Mouse (Mus musculus): ENCODE results near the gene Kif1bp. TPM values are rescaled to one million over a fixed set of nuclear protein-coding genes. Genes with fewer than 3 reads are reported as not detected.
A peak's percentile ranks its signal among the peaks of the same experiment; 100 is the strongest.

Kif1bp gene
- 38.7 and 41.6 TPM in 2 replicates for polyA plus RNA-seq (2014; fragmentation: Nextera tagmentation; extraction: Ambion mirVana)

GRCm38 (mm10) chr10:62578338-62579100, at the start of gene Kif1bp:
Gene Kif1bp (minus strand): TSS chr10:62578457.
- peak; percentile 99 for ATAC-seq (ENCODE audit: insufficient number of reproducible peaks, insufficient read depth, low FRiP score, low read depth)
- no peaks in the 10 kb centered on the region for H3K27me3 ChIP-seq (ENCODE audit: control insufficient read depth, insufficient read depth, low read length)
- H3K9ac ChIP-seq (replicated peaks; ENCODE audit: low read depth, low read length): peak within 1 kb of the TSS; percentile 77
- H3K27ac ChIP-seq (ENCODE audit: low read length): peak within 1 kb of the TSS; percentile 56; the same call in 1 of the 2 replicates
- no peaks in the 10 kb centered on the region for H3K4me1 ChIP-seq (ENCODE audit: control insufficient read depth, insufficient read depth, low read length)
- peak within 1 kb of the TSS; percentile 87 for H3K4me3 ChIP-seq (ENCODE audit: low read depth, low read length)
- H3K36me3 ChIP-seq (ENCODE audit: control insufficient read depth, insufficient read depth, low read length): peaks cover 37% of the 10 kb centered on the region
- H3K9me3 ChIP-seq (ENCODE audit: control insufficient read depth, low read depth, low read length): no peaks in the 10 kb centered on the region
- 5% methylated on average over 33 of the region's 33 CpGs for WGBS
- H3K4me2 ChIP-seq (replicated peaks; ENCODE audit: low read depth, low read length): peak within 1 kb of the TSS; percentile 71

GRCm38 (mm10) chr10:62604161-62604560, 25.9 kb upstream of the Kif1bp start:
- Histone ChIP-seq H3K4me2 (replicated peaks; ENCODE audit: low read depth, low read length) (no peak overlapping the region), H3K27ac (ENCODE audit: low read length) (no peak overlapping the region), H3K27me3 (ENCODE audit: control insufficient read depth, insufficient read depth, low read length) (no peaks in the 10 kb centered on the region), H3K4me1 (ENCODE audit: control insufficient read depth, insufficient read depth, low read length) (0 out of 2 replicates have a peak, but pooled peaks cover 5% of the 10 kb centered on the region), H3K9ac (replicated peaks; ENCODE audit: low read depth, low read length) (no peak overlapping the region), H3K9me3 (ENCODE audit: control insufficient read depth, low read depth, low read length) (no peaks in the 10 kb centered on the region), H3K4me3 (ENCODE audit: low read depth, low read length) (no peak overlapping the region), H3K36me3 (ENCODE audit: control insufficient read depth, insufficient read depth, low read length) (no peaks in the 10 kb centered on the region)
- 88% methylated on average over 3 of the region's 3 CpGs for WGBS
- no peak for ATAC-seq (ENCODE audit: insufficient number of reproducible peaks, insufficient read depth, low FRiP score, low read depth)

- 0 out of 2 replicates have a peak, but pooled peaks cover 5% of the 10 kb centered on the region for H3K4me1 ChIP-seq (ENCODE audit: control insufficient read depth, insufficient read depth, low read length)
- H3K4me3 ChIP-seq (ENCODE audit: low read depth, low read length): no peak overlapping the region
- H3K27ac ChIP-seq (ENCODE audit: low read length): no peak overlapping the region
- H3K36me3 ChIP-seq (ENCODE audit: control insufficient read depth, insufficient read depth, low read length): peaks cover 2% of the 10 kb centered on the region; the same call in 1 of the 2 replicates
- no peaks in the 10 kb centered on the region for H3K27me3 ChIP-seq (ENCODE audit: control insufficient read depth, insufficient read depth, low read length)
- WGBS: 80% methylated on average over 12 of the region's 12 CpGs
- no peak overlapping the region; the same call in 1 of the 2 replicates for H3K4me2 ChIP-seq (replicated peaks; ENCODE audit: low read depth, low read length)
- no peaks in the 10 kb centered on the region for H3K9me3 ChIP-seq (ENCODE audit: control insufficient read depth, low read depth, low read length)
- 0 out of 2 replicates have a peak overlapping the region, but pooled peaks have one; percentile 30 for H3K9ac ChIP-seq (replicated peaks; ENCODE audit: low read depth, low read length)
- ATAC-seq (ENCODE audit: insufficient number of reproducible peaks, insufficient read depth, low FRiP score, low read depth): no peak
These were observed 25.2 kb upstream of the Kif1bp start for GRCm38 (mm10) chr10:62603233-62604030.

- no peaks in the 10 kb centered on the region for H3K27me3 ChIP-seq (ENCODE audit: control insufficient read depth, insufficient read depth, low read length)
- no peaks in the 10 kb centered on the region for H3K9me3 ChIP-seq (ENCODE audit: control insufficient read depth, low read depth, low read length)
- H3K36me3 ChIP-seq (ENCODE audit: control insufficient read depth, insufficient read depth, low read length): peaks cover 12% of the 10 kb centered on the region; the same call in 1 of the 2 replicates
- H3K4me2 ChIP-seq (replicated peaks; ENCODE audit: low read depth, low read length): peak within 1 kb of the TSS; percentile 96
- 7% methylated on average over 53 of the region's 53 CpGs for WGBS
- H3K4me1 ChIP-seq (ENCODE audit: control insufficient read depth, insufficient read depth, low read length): 0 out of 2 replicates have a peak, but pooled peaks cover 5% of the 10 kb centered on the region
- peak; percentile 97 for ATAC-seq (ENCODE audit: insufficient number of reproducible peaks, insufficient read depth, low FRiP score, low read depth)
- peak within 1 kb of the TSS; percentile 60 for H3K9ac ChIP-seq (replicated peaks; ENCODE audit: low read depth, low read length)
- H3K27ac ChIP-seq (ENCODE audit: low read length): peak within 1 kb of the TSS; percentile 56
- peak within 1 kb of the TSS; percentile 89 for H3K4me3 ChIP-seq (ENCODE audit: low read depth, low read length)
These were observed 24.2 kb upstream of the Kif1bp start, which contains the start of gene Ddx21 for GRCm38 (mm10) chr10:62602177-62603040. Gene Ddx21 (minus strand): TSS chr10:62602281.

- Histone ChIP-seq H3K9ac (replicated peaks; ENCODE audit: low read depth, low read length) (peak overlapping the region; percentile 60), H3K9me3 (ENCODE audit: control insufficient read depth, low read depth, low read length) (no peaks in the 10 kb centered on the region), H3K4me3 (ENCODE audit: low read depth, low read length) (peak overlapping the region; percentile 89), H3K36me3 (ENCODE audit: control insufficient read depth, insufficient read depth, low read length) (peaks cover 15% of the 10 kb centered on the region; the same call in 1 of the 2 replicates), H3K27ac (ENCODE audit: low read length) (peak overlapping the region; percentile 56), H3K4me1 (ENCODE audit: control insufficient read depth, insufficient read depth, low read length) (0 out of 2 replicates have a peak, but pooled peaks cover 5% of the 10 kb centered on the region), H3K27me3 (ENCODE audit: control insufficient read depth, insufficient read depth, low read length) (no peaks in the 10 kb centered on the region), H3K4me2 (replicated peaks; ENCODE audit: low read depth, low read length) (peak overlapping the region; percentile 96)
- ATAC-seq (ENCODE audit: insufficient number of reproducible peaks, insufficient read depth, low FRiP score, low read depth): peak; percentile 80
- under 1% methylated on average over 23 of the region's 23 CpGs for WGBS
These were observed 23.5 kb upstream of the Kif1bp start for GRCm38 (mm10) chr10:62601833-62602176.

- 10% methylated on average over 20 of the region's 20 CpGs for WGBS
- ATAC-seq (ENCODE audit: insufficient number of reproducible peaks, insufficient read depth, low FRiP score, low read depth): no peak
- H3K4me1 ChIP-seq (ENCODE audit: control insufficient read depth, insufficient read depth, low read length): 0 out of 2 replicates have a peak, but pooled peaks cover 5% of the 10 kb centered on the region
- no peak overlapping the region for H3K27ac ChIP-seq (ENCODE audit: low read length)
- peak overlapping the region; percentile 89 for H3K4me3 ChIP-seq (ENCODE audit: low read depth, low read length)
- H3K27me3 ChIP-seq (ENCODE audit: control insufficient read depth, insufficient read depth, low read length): no peaks in the 10 kb centered on the region
- H3K9ac ChIP-seq (replicated peaks; ENCODE audit: low read depth, low read length): peak overlapping the region; percentile 60
- no peaks in the 10 kb centered on the region for H3K9me3 ChIP-seq (ENCODE audit: control insufficient read depth, low read depth, low read length)
- peak overlapping the region; percentile 96 for H3K4me2 ChIP-seq (replicated peaks; ENCODE audit: low read depth, low read length)
- H3K36me3 ChIP-seq (ENCODE audit: control insufficient read depth, insufficient read depth, low read length): peaks cover 15% of the 10 kb centered on the region; the same call in 1 of the 2 replicates
These were observed 23.0 kb upstream of the Kif1bp start for GRCm38 (mm10) chr10:62601053-62601791.

- no peak for ATAC-seq (ENCODE audit: insufficient number of reproducible peaks, insufficient read depth, low FRiP score, low read depth)
- 91% methylated on average over 6 of the region's 6 CpGs for WGBS
- no peak overlapping the region for H3K4me2 ChIP-seq (replicated peaks; ENCODE audit: low read depth, low read length)
These were observed 21.8 kb upstream of the Kif1bp start for GRCm38 (mm10) chr10:62600056-62600455.

More at GRCm38 (mm10) chr10:62600056-62600455, 21.8 kb upstream of the Kif1bp start:
- H3K4me3 ChIP-seq (ENCODE audit: low read depth, low read length): no peak overlapping the region
- no peak overlapping the region for H3K27ac ChIP-seq (ENCODE audit: low read length)
- H3K9ac ChIP-seq (replicated peaks; ENCODE audit: low read depth, low read length): no peak overlapping the region
- no peaks in the 10 kb centered on the region for H3K27me3 ChIP-seq (ENCODE audit: control insufficient read depth, insufficient read depth, low read length)
- H3K4me1 ChIP-seq (ENCODE audit: control insufficient read depth, insufficient read depth, low read length): 0 out of 2 replicates have a peak, but pooled peaks cover 5% of the 10 kb centered on the region
- no peaks in the 10 kb centered on the region for H3K9me3 ChIP-seq (ENCODE audit: control insufficient read depth, low read depth, low read length)
- peaks cover 15% of the 10 kb centered on the region for H3K36me3 ChIP-seq (ENCODE audit: control insufficient read depth, insufficient read depth, low read length)

Data from stomach, embryonic 14.5 days (tissue).